Mouse (Mus musculus) lung, postnatal 36 days (tissue): ENCODE measurements at regions not wholly inside any gene's neighbourhood (a gene's known extent, or its start where the extent isn't known, plus 50 kb on each side); places are given as distances from the start of the nearest gene placed in this dataset.

ENCODE experiments used
- DNase-seq: peaks from one replicate; pipeline ENCODE4 v3.0.0; 2022; ENCODE audit warnings: mixed read lengths

DNA sequence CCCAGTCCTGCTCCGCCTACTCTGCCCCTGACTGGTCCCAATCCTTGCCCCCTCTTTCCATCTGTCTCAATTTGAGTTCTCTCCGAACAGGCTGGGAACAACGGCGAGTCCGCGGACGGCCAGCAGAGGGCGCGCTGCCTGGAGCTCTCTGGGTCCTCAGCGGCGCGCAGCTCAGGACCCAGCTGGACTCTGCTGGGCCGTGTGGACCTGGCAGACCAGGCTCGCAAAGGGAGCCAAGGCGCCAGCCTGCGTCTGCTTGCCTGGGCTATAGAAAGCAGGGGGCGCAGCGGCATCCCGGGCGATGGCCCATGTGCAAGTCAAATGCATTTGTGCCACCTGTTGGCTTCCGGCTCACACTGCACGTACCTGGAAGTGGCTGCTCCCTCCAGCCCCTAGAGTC lies 100.0 kb upstream of the Irx4 start:
- DNase-seq: peak; percentile 73

DNA sequence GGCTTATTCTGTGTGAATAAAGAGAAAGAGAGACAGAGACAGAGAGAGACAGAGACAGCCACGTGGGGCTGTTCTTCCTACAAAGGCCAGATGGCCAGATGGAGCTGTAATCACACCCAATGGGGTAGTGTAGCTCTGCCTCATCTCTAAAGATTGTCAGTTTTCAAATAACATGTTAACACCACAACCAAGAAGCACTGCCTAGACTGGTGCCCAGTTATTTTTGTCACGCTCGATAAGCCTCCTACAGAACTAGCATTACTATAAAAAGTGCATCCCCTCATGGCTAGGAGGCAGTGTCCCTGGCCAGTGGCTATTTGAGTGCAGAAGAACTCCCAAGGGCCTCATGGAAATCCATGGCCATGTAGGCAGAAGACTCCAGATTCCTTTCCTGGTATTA lies 90.0 kb upstream of the Irx4 start:
- no peak for DNase-seq

DNA sequence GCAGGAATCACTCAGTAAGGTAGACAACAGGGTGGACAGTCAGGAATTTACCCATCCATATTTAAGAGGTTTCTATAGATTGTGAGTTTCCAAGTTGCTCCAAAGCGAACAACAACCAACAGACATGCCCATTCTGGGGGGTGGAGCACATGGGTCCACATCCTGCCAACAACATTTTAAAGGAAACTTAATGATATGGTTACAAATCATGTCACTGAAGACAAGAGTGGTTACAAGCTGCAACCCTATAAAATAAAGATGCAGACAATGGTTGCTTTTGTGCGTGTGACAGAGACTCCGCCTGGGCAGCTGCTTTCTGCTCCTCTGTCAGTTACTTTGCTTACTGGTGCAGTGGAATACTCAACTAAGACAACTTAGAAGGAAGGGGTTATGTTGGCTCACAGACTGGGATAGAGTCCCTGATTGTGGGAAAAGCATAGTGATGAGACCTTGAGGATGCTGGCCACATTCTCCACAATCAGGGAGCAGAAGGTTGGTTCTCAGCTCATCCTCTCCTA lies 52.3 kb upstream of the Irx4 start:
- no peak for DNase-seq
